Mouse (Mus musculus) megakaryocyte, adult 5-6 weeks (primary cell): Measurements from ENCODE around the gene Ift88. TPM values are rescaled to one million over a fixed set of nuclear protein-coding genes. Genes with fewer than 3 reads are reported as not detected.

Experiments
- ATAC-seq: 2 replicates; pipeline ENCODE4 v1.8.0; 2016; ENCODE audit warnings: mild to moderate bottlenecking, inconsistent platforms; ENCODE audit not compliant: poor library complexity, severe bottlenecking
- total RNA-seq, 2 experiments: library from RNA; stranded (forward) in 1 of 2; stranded (reverse) in 1 of 2; fragments of 153-499, 151-499 nt in 1 of 2; fragments of 221-1000, 200-1000 nt in 1 of 2; gene quantifications; 2 replicates each; pipeline versions ENCODE4 v1.2.3 to v1.2.4; 2015 to 2017

The Ift88 gene
- total RNA-seq, 2 experiments from 2014 or later: 1.6 to 2.7 TPM

GRCm38 (mm10) chr14:57529786-57530515 lies 106.1 kb downstream of the Ift88 start:
- ATAC-seq: no peak

GRCm38 (mm10) chr14:57532577-57532976 lies 108.7 kb downstream of the Ift88 start:
- ATAC-seq: no peak

GRCm38 (mm10) chr14:57533214-57533613 lies 109.4 kb downstream of the Ift88 start:
- peak; percentile 62 for ATAC-seq

- ATAC-seq: no peak
These were observed 110.0 kb downstream of the Ift88 start for GRCm38 (mm10) chr14:57533841-57534240.

DNA sequence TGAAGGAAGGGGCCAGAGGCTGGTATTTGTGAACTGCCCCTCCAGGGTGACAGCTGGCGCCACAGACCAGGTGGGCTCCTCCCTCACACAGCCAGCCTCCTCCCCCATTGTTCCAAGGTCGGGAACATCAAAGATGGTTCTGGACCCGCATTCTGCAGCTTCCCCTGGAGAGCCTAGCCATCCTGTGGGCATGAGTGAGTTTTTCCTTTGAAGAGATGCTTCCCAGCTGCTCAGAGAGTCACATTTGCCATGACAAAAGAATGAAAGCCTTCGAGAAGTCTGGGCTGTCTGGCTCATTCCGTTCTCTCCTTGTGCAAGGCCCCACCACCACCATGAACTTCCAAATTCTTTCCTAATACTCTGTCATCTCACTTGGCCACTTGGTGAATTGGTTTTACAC lies 110.5 kb downstream of the Ift88 start:
- no peak for ATAC-seq

DNA sequence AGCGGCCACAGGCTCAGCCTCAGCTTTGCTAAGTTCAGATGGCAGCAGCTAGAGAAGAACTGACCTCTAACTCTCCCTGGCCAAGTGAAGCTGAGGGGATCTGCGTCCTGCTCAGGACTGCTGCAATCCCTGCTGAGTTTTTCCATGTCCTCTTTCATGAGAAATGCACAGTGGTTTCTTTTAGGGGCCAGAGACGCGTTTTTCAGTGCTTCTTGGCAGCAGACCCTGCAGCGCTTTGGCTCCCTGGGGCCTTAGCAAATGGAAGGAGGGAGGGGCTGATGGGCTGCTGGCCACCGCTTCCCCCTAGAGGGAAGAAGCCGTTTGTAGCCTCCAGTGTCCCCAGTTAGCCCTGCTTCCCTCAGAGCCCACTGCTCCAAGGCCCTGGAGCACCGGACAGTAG lies 111.1 kb downstream of the Ift88 start:
- no peak for ATAC-seq

DNA sequence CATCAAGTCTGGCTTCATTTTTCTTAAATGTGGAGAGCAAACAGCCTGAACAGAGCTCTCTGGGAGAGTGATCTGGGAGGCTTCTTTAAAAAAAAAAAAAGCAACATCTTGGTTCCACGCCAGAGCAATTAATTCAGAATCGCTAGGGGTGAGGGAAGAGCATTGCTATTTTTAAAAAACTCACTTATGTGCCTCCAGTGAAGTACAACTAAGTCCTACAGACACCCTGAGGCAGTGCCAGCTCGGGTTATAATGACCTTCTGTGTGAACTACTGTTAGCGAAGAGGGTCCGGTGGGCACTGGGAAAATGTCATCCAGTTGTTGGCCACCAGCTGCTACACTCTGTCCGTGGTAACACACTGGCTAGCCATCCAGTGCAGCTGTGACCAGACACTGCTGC lies 111.8 kb downstream of the Ift88 start:
- no peak for ATAC-seq

DNA sequence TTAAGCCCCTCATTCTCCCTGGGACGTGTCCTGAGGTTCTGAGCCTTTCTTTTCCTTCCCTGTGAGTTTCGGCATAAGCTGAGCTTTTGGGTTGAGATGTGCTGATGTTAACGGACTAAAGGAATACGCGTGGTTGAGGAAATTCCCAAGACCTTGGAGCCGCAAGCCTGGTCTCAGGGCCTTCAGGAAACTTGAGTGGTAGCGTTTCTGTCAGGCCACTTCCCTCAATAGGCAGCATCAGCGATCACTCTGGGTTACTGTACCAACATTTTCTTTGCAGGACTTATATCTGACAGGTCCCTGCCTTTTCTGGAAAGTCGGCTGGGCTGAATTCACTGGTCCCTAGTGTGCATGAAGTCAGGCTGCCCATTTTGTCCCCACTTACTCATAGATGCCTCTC lies 113.0 kb downstream of the Ift88 start:
- no peak for ATAC-seq

DNA sequence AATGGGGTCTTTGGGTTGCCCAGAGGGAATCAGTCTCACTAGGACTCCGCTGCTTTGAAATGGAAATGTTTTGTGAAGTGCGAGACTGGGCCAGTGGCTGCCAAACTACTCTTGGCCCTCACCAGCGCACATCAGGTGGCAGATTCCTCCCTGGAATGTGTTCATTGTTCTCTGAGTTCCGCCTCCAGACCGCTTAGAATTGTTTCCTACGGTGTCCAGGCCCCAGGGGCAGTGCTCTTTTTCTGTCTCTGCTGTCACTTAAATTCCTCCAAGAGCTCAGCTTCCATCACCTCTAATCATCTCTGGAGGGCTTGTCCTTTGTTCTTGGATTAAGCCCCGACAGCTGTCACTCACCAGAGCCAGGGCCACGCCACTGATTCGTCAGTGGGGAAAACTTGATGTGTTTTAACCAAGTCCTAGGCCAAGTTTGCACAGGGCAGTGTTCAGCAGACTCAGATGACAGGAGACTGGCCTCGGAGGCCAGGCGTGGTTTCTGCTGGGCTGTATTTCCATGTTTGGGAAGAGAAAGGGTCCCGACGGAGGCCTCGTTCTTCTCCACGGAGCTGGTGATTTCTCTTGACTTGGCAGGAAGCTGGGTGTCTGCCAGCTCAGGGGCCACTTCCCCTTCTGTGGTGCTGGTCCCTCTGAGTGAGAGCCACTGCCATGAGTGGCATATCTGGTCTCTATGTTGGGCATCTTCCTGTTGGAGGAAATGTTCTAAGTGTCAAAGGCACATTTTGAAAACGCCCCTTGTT lies 113.6 kb downstream of the Ift88 start:
- peak; percentile 89 for ATAC-seq

DNA sequence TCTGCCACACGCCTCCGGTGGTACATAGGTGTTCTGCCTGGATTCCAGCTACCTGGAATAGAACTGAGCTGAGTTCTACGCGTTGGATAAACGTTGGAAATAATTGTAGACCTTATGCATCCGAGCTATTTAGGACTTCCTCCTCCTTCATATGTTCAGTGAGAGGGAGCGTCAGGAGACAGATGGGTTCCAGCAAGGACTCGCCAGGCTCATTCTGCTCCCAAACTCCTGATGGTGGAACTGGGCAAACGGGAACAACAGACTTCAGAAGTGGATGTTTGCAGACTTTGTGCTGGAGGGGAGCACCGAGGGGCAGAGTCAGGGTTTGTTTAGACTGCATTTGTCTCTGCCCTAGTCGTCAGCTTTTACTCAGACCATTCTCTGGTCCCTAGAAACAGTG lies 116.8 kb downstream of the Ift88 start:
- no peak for ATAC-seq

DNA sequence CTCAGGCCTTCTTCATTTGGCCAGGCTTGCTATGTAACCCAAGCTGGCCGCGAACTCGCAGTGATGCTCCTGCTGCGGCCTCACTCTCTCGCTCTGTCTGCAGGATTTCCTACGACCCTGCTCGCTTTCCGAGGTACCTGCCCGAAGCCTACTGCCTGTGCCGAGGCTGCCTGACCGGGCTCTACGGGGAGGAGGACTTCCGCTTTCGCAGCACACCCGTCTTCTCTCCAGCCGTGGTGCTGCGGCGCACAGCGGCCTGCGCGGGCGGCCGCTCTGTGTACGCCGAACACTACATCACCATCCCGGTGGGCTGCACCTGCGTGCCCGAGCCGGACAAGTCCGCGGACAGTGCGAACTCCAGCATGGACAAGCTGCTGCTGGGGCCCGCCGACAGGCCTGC lies 118.4 kb downstream of the Ift88 start:
- peak; percentile 49; the same call in 1 of the 2 replicates for ATAC-seq

DNA sequence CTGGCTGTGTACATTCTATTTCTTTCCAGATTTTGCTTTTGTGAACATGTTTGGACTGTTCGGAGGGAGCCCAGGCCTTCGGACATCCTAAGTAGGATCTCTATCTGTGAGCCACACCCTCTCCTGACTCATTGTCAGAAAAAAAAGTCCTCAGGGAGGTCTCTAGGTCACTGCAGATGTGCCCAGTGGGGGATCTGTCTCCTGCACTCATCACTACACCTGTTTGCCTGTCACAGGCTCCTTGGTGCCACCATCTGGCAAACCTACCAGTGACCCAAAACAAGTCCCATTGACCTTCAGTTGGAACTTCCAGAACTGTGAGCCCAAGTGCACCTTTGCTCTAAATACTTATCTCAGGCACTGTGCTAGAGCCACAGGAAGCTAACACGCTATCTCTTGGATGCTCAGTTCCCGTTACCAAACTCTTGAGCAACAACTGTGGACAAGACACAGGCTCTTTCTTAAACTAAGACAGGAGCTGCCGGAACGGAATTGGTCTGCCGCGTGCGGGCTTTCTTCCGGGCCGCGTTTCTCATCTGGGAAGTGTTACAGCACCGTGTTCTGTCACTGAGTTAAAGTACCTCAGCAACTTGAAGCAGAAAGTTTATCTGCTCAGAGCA lies 119.7 kb downstream of the Ift88 start:
- ATAC-seq: peak; percentile 74

- no peak for ATAC-seq
These were observed 121.7 kb downstream of the Ift88 start for GRCm38 (mm10) chr14:57545526-57545925.

GRCm38 (mm10) chr14:57546131-57546530 lies 122.3 kb downstream of the Ift88 start:
- ATAC-seq: no peak

DNA sequence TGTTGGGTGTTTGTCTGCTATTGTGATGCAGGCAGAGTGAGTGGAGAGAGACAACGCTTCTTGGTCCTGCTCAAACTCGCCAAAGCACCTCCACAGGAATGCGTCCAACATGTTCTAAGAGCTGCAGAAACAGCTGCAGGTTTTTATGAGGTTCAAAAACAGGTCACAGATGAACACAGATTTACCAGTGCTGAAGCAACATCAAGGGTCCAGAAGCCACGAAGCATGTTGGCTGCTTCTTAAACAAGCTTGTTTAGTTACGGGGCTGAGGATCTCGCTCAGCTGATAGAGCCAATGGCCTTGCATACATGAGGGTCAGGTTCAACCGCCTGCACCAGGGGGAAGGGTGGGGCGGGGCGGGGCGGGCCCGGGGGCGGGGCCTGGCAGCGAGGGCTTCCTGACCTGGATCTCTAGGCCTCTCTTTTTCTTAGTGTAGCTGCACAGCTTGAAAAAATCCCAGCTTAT lies 122.7 kb downstream of the Ift88 start:
- ATAC-seq: no peak

DNA sequence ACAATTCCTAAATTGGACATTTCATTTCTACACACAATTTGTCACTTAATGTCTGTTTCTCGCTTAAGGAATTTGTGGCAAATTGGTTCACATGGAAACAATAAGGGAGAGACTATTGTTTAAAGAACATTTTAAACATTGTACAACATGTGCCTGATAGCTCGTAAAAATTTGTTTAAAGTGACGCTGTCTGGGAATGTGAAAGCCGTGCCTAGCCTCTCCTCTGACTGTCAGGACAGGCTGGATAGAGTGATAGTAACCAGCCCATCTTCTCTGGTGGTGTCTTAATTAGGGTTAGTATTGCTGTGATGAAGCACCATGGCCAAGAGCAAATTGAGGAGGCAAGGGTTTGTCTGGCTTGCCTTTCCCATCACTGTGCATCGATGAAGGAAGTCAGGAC lies 123.2 kb downstream of the Ift88 start:
- no peak for ATAC-seq

DNA sequence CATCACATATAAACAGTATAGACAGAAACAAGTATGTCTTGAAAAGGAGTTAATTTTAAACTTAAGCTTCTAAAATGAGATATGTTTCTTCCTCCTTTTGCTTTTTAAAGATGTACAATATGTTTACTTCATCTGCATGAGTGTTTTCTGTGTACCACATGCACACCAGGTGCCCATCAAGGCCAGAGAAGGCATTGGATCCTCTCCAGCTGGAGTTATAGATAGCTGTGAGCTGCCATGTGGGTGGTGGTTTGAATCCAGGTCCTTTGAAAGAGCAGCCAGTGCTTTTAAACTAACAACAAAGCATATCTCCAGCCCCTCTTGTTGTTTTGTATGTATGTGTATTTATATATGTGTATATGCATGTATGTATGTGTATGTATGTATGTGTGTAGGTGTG lies 129.1 kb downstream of the Ift88 start:
- no peak for ATAC-seq

- ATAC-seq: no peak
These were observed 130.6 kb downstream of the Ift88 start for GRCm38 (mm10) chr14:57554434-57554833.

DNA sequence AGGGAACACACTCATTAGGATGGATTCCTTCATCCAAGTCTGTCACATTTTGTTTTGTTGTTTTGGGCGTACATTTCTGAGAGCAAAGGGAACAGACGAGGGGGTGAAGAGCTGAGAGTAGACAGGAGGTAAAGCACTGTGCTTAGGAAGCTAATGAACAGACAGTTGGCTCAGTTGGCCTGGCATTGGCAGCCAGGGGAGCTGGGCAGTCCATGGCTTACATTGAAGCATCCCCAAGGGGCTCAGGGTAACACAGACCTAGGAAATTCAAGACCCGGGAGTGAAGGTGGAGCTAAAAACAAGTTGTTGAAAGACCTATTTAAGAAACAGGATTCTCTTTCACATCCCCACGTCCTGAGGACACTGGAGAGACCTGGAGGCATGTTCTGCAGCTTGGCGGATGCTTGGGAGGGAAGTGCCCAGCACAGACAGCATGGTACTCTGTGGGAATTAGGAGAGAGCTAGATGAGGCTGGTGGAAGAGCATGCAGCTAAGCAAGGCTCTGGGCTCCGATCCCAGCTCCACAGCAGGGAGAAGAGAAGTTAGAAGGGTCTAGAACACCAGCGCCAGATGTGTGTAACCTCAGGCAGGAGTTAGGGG lies 131.7 kb downstream of the Ift88 start:
- ATAC-seq: no peak

GRCm38 (mm10) chr14:57556922-57557321 lies 133.1 kb downstream of the Ift88 start:
- no peak for ATAC-seq

- ATAC-seq: no peak
These were observed 141.8 kb downstream of the Ift88 start for GRCm38 (mm10) chr14:57565626-57566025.
